Mouse (Mus musculus): ENCODE results near the gene Slc40a1. TPM values are rescaled to one million over a fixed set of nuclear protein-coding genes. Genes with fewer than 3 reads are reported as not detected.

Slc40a1 gene
- total RNA-seq, 4 experiments from 2014 or later: 11.2 to 26.8 (median 16.0) TPM

GRCm38 (mm10) chr1:45883378-45883777 lies 42.9 kb downstream of the Slc40a1 start:
- DNase-seq: no peak

- DNase-seq: no peak
These were observed 44.2 kb downstream of the Slc40a1 start for GRCm38 (mm10) chr1:45882076-45882475.

- DNase-seq: no peak
These were observed 45.0 kb downstream of the Slc40a1 start for GRCm38 (mm10) chr1:45881228-45881832.

- DNase-seq: no peak
These were observed 48.9 kb downstream of the Slc40a1 start for GRCm38 (mm10) chr1:45877463-45877862.

- DNase-seq: no peak
These were observed 49.7 kb downstream of the Slc40a1 start for GRCm38 (mm10) chr1:45876450-45877198.

GRCm38 (mm10) chr1:45875640-45876039 lies 50.7 kb downstream of the Slc40a1 start:
- DNase-seq: no peak

GRCm38 (mm10) chr1:45873250-45873649 lies 53.1 kb downstream of the Slc40a1 start:
- no peak for DNase-seq

- no peak for DNase-seq
These were observed 57.7 kb downstream of the Slc40a1 start for GRCm38 (mm10) chr1:45868479-45869137.

GRCm38 (mm10) chr1:45868050-45868449 lies 58.3 kb downstream of the Slc40a1 start:
- DNase-seq: no peak

GRCm38 (mm10) chr1:45866288-45867018 lies 59.9 kb downstream of the Slc40a1 start:
- no peak for DNase-seq

- no peak for DNase-seq
These were observed 60.6 kb downstream of the Slc40a1 start for GRCm38 (mm10) chr1:45865727-45866126.

GRCm38 (mm10) chr1:45865316-45865715 lies 61.0 kb downstream of the Slc40a1 start:
- no peak for DNase-seq

GRCm38 (mm10) chr1:45864564-45865014 lies 61.7 kb downstream of the Slc40a1 start:
- DNase-seq: no peak

GRCm38 (mm10) chr1:45863641-45864040 lies 62.7 kb downstream of the Slc40a1 start:
- no peak for DNase-seq

- DNase-seq: no peak
These were observed 65.2 kb downstream of the Slc40a1 start for GRCm38 (mm10) chr1:45861162-45861561.

GRCm38 (mm10) chr1:45860349-45860748 lies 66.0 kb downstream of the Slc40a1 start:
- DNase-seq: no peak

Other genes starting within 250 kb of the Slc40a1 start
- gene Wdr75, start 131.4 kb downstream of the Slc40a1 start, total RNA-seq (2022): 10 to 100 TPM; 41.5 to 52.6 (median 46.2) TPM
- not detected for gene Gm5269, start 36.2 kb downstream of the Slc40a1 start, total RNA-seq (2022)
- 1 to 10 TPM; 3.2 to 8.7 (median 6.3) TPM for gene Dnah7b, start 139.8 kb upstream of the Slc40a1 start, total RNA-seq (2022)

Data from adrenal gland, adult 8-10 months (tissue).